Mouse (Mus musculus) embryonic facial prominence, embryonic 11.5 days (tissue): ENCODE results near the gene Adamtsl5. TPM values are rescaled to one million over a fixed set of nuclear protein-coding genes. Genes with fewer than 3 reads are reported as not detected.
A peak's percentile ranks its signal among the peaks of the same experiment; 100 is the strongest.

Experiments
- ATAC-seq: fragments of 200-750 bp; cut with Nextera tagmentation; replicated peaks from 2 replicates; pipeline ENCODE4 v1.8.0; 2017; ENCODE audit warnings: low read depth; ENCODE audit not compliant: insufficient number of reproducible peaks, low FRiP score, low TSS enrichment
- DNase-seq: peaks from one replicate; pipeline ENCODE4 v3.0.0-alpha.2; 2015; ENCODE audit warnings: low spot score
- H3K27ac ChIP-seq: fragments of 300-500 bp; sonication (generic); replicated peaks from 2 replicates; pipeline ENCODE4 v1.5.1; 2014; ENCODE audit warnings: mild to moderate bottlenecking, low read depth, low read length, control low read depth
- H3K27me3 ChIP-seq: fragments of 300-500 bp; sonication (generic); 2 replicates; pipeline ENCODE4 v1.6.1; 2014; ENCODE audit warnings: mild to moderate bottlenecking, low read length, moderate library complexity, mixed read lengths; ENCODE audit not compliant: control insufficient read depth, insufficient read depth
- H3K36me3 ChIP-seq: fragments of 300-500 bp; sonication (generic); replicated peaks from 2 replicates; pipeline ENCODE4 v1.6.1; 2014; ENCODE audit warnings: low read depth, mild to moderate bottlenecking, low read length, moderate library complexity, mixed read lengths; ENCODE audit not compliant: control insufficient read depth, insufficient read depth
- H3K4me1 ChIP-seq: fragments of 300-500 bp; sonication (generic); 2 replicates; pipeline ENCODE4 v1.6.1; 2014; ENCODE audit warnings: low read length, mixed read lengths; ENCODE audit not compliant: control insufficient read depth, insufficient read depth
- H3K4me2 ChIP-seq: fragments of 300-500 bp; sonication (generic); 2 replicates; pipeline ENCODE4 v1.6.1; 2014; ENCODE audit warnings: low read depth, mild to moderate bottlenecking, control low read depth, low read length, moderate library complexity
- H3K4me3 ChIP-seq: fragments of 300-500 bp; sonication (generic); 2 replicates; pipeline ENCODE4 v1.5.1; 2014; ENCODE audit warnings: low read depth, low read length, control low read depth
- H3K9ac ChIP-seq: fragments of 300-500 bp; sonication (generic); replicated peaks from 2 replicates; pipeline ENCODE4 v1.6.1; 2014; ENCODE audit warnings: mild to moderate bottlenecking, control low read depth, low read length
- H3K9me3 ChIP-seq: fragments of 300-500 bp; sonication (generic); replicated peaks from 2 replicates; pipeline ENCODE4 v1.6.1; 2016; ENCODE audit warnings: mild to moderate bottlenecking, low read length, inconsistent platforms, mixed read lengths; ENCODE audit not compliant: control insufficient read depth
- WGBS: fragments of 180-500 bp; shearing (Covaris S2); extraction: QIAGEN DNeasy Blood & Tissue Kit; methylation state at CpG from one replicate; pipeline ENCODE4 v1.1.7; 2014; 5-methylcytosine and 5-hydroxymethylcytosine counted together
- polyA plus RNA-seq: library from polyadenylated mRNA; unstranded; fragments of >200 nt; fragmentation: Nextera tagmentation; extraction: Ambion mirVana; gene quantifications from 2 replicates; pipeline ENCODE4 v1.2.1, GENCODE M21; 2014

The Adamtsl5 gene
- polyA plus RNA-seq, 1 experiment from 2014 or later, result 0.14 TPM

DNA sequence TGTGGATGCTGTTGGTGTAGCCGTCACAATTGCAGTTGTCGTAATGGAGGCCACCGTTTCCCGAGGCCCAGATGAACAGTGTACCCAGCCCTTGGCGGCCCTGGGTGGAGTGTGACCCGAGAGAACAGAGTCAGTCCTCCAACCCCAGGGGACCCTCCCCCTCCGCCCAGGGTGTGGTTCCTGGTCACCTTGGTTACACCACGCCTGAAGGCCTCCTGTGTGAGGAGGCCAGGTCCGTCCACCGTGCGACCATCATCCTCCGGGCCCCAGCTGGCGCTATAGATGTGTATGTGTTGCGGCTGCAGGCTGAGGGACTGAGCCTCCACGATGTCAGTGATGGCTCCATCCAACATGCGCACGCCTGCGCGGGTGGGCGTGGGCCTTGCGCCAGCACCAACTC is 23.2 kb downstream of the Adamtsl5 start:
- Histone ChIP-seq H3K36me3 (no peaks in the 10 kb centered on the region), H3K9me3 (no peaks in the 10 kb centered on the region), H3K27ac (no peak overlapping the region), H3K27me3 (no peaks in the 10 kb centered on the region; the same call in 1 of the 2 replicates), H3K4me2 (no peak overlapping the region), H3K9ac (no peak overlapping the region), H3K4me3 (no peak overlapping the region), H3K4me1 (0 out of 2 replicates have a peak, but pooled peaks cover 6% of the 10 kb centered on the region)
- ATAC-seq, result no peak
- no peak for DNase-seq
- 83% methylated on average over 21 of the region's 21 CpGs for WGBS

DNA sequence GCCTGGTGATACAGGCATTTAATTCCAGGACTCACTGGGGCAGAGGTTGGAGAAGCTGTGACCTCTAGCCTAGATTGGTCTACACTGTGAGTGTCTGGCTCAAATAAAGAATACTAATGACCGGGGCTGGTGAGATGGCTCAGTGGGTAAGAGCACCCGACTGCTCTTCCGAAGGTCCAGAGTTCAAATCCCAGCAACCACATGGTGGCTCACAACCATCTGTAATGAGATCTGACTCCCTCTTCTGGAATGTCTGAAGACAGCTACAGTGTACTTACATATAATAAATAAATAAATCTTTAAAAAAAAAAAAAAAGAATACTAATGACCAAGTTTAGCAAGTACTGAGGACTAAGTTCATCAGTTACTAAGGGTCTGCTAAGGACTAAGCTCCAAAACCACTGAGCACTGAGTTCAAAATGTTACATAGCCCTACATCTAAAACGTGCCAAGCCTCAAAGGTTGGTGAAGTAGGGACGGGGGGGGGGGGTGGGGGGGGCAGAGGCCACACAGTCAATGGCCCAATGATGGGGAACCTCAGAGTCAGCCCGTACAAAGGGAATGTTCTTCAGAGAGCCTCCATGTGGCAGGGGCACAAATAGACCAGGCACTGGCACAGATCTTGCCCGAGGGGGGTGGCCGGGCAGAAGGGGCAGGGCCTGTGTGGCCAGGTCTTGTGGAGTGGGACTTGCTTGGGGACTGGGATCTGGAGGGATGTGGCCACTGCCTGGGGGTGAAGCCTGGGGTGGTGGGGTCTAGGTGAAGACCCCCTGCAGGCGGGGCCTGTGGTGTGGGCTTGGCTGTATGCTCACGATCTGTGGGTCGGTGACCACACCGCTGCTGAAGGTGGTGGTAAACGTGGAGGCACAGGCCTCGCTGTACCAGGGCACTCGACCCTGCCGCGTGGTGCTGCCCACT is 23.8 kb downstream of the Adamtsl5 start:
- no peaks in the 10 kb centered on the region for H3K36me3 ChIP-seq
- no peaks in the 10 kb centered on the region for H3K9me3 ChIP-seq
- H3K27ac ChIP-seq, result no peak overlapping the region
- DNase-seq (no peak), ATAC-seq (no peak)
- no peak overlapping the region for H3K9ac ChIP-seq
- H3K4me1 ChIP-seq, result 0 out of 2 replicates have a peak, but pooled peaks cover 6% of the 10 kb centered on the region
- H3K27me3 ChIP-seq, result no peaks in the 10 kb centered on the region; the same call in 1 of the 2 replicates
- peak overlapping the region; percentile 59 for H3K4me3 ChIP-seq
- H3K4me2 ChIP-seq, result peak overlapping the region; percentile 97; the same call in 1 of the 2 replicates
- WGBS, result 77% methylated on average over 17 of the region's 17 CpGs

DNA sequence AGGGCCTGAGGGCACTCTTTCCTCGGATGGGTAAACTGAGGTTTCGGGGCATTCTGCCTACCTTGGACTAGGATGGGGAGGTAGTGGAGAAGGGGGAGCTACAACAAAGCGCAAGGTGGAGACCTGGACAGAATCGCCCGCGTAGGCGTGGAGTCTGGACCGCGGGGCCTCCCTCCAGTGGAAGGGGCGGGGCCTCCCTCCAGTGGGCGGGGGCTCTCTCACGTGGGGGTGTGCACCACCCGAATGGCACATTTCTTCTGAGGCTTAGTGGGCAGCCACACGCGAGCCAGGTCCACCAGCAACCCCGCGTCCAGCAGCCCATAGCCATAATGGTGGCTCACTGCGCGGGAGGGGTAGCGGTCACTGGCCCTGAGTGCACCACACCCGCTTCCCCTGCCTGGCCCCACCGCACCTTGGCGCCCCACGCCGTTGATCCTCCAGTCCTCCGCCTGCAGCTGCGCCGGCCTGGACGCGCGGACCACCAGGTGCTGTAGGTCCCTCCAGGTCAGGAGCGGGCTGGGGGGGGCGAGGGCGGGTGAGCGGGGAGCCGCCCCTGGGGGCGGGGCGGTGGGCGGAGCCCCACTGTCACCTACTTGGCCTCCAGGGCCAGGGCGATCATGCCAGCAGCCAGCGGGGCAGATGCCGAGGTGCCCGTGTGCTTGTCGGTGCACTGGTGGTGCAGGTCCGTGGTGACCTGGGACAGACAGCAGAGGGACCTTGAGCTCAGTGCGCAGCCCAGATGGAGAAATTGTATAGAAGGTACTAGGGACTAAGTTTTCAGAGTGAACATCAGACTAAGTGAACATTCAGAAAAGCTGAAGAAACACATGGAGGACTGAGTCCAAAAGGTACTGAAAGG is 24.7 kb downstream of the Adamtsl5 start:
- Histone ChIP-seq H3K9ac (peak overlapping the region; percentile 71), H3K4me1 (0 out of 2 replicates have a peak, but pooled peaks cover 6% of the 10 kb centered on the region), H3K36me3 (no peaks in the 10 kb centered on the region), H3K4me2 (peak overlapping the region; percentile 97), H3K4me3 (peak overlapping the region; percentile 59), H3K27me3 (no peaks in the 10 kb centered on the region; the same call in 1 of the 2 replicates), H3K27ac (no peak overlapping the region), H3K9me3 (no peaks in the 10 kb centered on the region)
- under 1% methylated on average over 44 of the region's 46 CpGs for WGBS
- ATAC-seq (no peak), DNase-seq (peak; percentile 55)

DNA sequence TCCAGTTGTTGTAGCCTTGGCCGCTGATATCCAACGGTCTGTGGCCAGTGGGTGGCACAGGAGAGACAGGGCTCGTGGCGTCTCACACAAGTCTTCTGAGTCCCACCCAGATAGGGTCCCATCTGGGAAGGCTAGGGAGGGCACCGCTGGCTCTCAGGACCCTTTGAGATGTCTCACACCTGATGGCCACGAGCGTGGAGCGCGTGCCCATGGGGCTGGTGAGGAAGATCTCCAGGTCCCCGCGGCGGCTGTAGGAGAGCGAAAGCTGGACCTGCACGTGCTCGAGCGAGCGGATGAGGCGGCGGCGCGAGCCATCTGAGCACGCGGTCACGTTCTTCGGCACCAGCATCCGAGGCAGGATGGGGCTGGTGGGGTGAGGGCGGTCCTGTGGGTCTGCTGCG is 25.4 kb downstream of the Adamtsl5 start:
- DNase-seq (peak; percentile 40), ATAC-seq (no peak)
- no peaks in the 10 kb centered on the region; the same call in 1 of the 2 replicates for H3K27me3 ChIP-seq
- no peak overlapping the region for H3K27ac ChIP-seq
- H3K4me2 ChIP-seq, result peak overlapping the region; percentile 97
- 5% methylated on average over 28 of the region's 28 CpGs for WGBS
- 0 out of 2 replicates have a peak, but pooled peaks cover 6% of the 10 kb centered on the region for H3K4me1 ChIP-seq
- H3K9ac ChIP-seq, result peak overlapping the region; percentile 71
- no peaks in the 10 kb centered on the region for H3K9me3 ChIP-seq
- no peaks in the 10 kb centered on the region for H3K36me3 ChIP-seq
- H3K4me3 ChIP-seq, result peak overlapping the region; percentile 59

GRCm38 (mm10) chr10:80321670-80322581 is 26.3 kb downstream of the Adamtsl5 start:
- Histone ChIP-seq H3K27me3 (no peaks in the 10 kb centered on the region; the same call in 1 of the 2 replicates), H3K9me3 (no peaks in the 10 kb centered on the region), H3K9ac (no peak overlapping the region), H3K4me1 (0 out of 2 replicates have a peak, but pooled peaks cover 6% of the 10 kb centered on the region), H3K36me3 (no peaks in the 10 kb centered on the region), H3K27ac (no peak overlapping the region), H3K4me3 (no peak overlapping the region), H3K4me2 (no peak overlapping the region)
- ATAC-seq (no peak), DNase-seq (no peak)
- WGBS, result 88% methylated on average over 21 of the region's 21 CpGs

- ATAC-seq (no peak), DNase-seq (no peak)
- H3K27ac ChIP-seq, result no peak overlapping the region
- no peaks in the 10 kb centered on the region for H3K9me3 ChIP-seq
- H3K36me3 ChIP-seq, result no peaks in the 10 kb centered on the region
- no peak overlapping the region for H3K4me3 ChIP-seq
- H3K27me3 ChIP-seq, result peaks cover 6% of the 10 kb centered on the region
- no peak overlapping the region for H3K4me2 ChIP-seq
- no peak overlapping the region for H3K9ac ChIP-seq
- 0 out of 2 replicates have a peak, but pooled peaks cover 6% of the 10 kb centered on the region for H3K4me1 ChIP-seq
- 77% methylated on average over 6 of the region's 6 CpGs for WGBS
These were observed 27.1 kb downstream of the Adamtsl5 start for GRCm38 (mm10) chr10:80321014-80321669.

DNA sequence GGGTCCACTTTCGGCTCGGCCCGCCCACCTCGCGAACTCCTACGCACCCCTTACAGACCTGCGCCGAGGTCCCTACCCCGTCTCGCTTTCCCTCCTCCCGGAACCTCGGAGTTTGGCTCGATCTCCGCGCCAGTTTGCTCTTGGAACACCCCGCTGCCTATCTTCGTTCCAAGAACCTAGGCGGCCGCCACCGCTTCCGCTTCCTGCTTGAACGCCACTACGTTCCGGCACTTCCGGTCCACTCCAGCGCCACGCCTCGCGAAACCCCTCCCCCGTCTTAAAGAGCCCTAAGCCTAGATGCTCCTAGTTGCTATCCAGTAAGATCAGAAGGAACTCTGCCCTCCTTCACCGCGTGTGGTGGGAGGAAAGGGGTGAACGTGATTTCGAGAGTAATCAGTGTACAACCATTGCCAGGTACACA is 27.9 kb downstream of the Adamtsl5 start, which contains the start of gene 2310011J03Rik:
2310011J03Rik (minus strand) TSS at position 198 of the 421 bp plus-strand sequence.
- H3K36me3 ChIP-seq, result no peaks in the 10 kb centered on the region
- H3K4me2 ChIP-seq, result peak within 1 kb of the TSS; percentile 77
- H3K27me3 ChIP-seq, result peaks cover 14% of the 10 kb centered on the region
- under 1% methylated on average over 34 of the region's 34 CpGs for WGBS
- 0 out of 2 replicates have a peak, but pooled peaks cover 6% of the 10 kb centered on the region for H3K4me1 ChIP-seq
- H3K4me3 ChIP-seq, result peak within 1 kb of the TSS; percentile 89
- ATAC-seq (peak; percentile 25; the same call in 1 of the 2 replicates), DNase-seq (peak; percentile 96)
- no peak within 1 kb of the TSS for H3K27ac ChIP-seq
- H3K9ac ChIP-seq, result peak within 1 kb of the TSS; percentile 74
- H3K9me3 ChIP-seq, result no peaks in the 10 kb centered on the region
